Mouse (Mus musculus): Measurements from ENCODE around the gene Cdk8. TPM values are rescaled to one million over a fixed set of nuclear protein-coding genes. Genes with fewer than 3 reads are reported as not detected.

Gene Cdk8
- polyA plus RNA-seq, 1 experiment from 2014 or later, result 17.1 TPM

DNA sequence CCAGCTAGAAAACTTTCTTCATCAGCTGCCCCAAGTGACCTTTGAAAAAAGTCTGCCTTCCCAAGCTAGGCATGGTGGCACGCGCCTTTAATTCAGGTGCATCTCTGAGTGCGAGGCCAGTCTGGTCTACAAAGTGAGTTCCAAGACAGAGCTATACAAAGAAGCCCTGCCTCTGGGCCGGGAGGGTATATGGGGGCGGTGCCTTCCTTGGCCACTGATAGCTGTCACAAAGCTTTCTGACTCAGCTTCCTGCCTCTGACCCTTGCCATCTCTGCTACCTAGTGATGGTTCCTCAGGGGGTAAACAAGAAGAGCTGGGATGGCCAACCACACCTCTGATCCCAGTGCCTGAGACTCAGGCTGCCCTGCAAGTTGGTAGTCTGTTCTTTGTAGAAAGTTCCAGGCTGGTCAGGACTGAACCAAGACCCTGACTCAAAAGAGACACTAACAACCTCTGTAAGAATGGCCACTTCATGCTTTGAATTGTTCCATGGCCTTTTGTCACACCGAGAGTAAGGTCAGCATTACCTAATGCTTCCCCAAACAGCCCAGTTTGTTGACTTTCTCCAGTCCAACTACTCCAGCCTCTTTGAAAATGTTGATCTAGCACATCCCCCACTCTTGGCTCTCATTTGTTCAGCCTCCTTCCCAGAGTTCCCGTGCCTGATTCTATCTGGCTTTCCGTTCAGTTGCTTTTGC lies 76.2 kb downstream of the Cdk8 start:
- Histone ChIP-seq H3K27ac (replicated peaks in 1 of 2; ENCODE audit: control insufficient read depth in 1 of 2, insufficient read depth in 1 of 2, low read depth in 2 of 2, low read length in 2 of 2) (0 out of 4 replicates have a peak overlapping the region, but pooled peaks of 1 of the 2 experiments have one; percentile 24), H3K4me1 (ENCODE audit: control insufficient read depth in 2 of 2, insufficient read depth in 2 of 2, low read length in 2 of 2) (no peaks in the 10 kb centered on the region), H3K27me3 (ENCODE audit: control insufficient read depth, insufficient read depth, low read length) (no peaks in the 10 kb centered on the region), H3K4me3 (ENCODE audit: control insufficient read depth in 1 of 2, insufficient read depth in 1 of 2, low read depth in 1 of 2, low read length in 2 of 2) (no peak overlapping the region), H3K9me3 (ENCODE audit: control insufficient read depth, low read length) (no peaks in the 10 kb centered on the region), H3K36me3 (ENCODE audit: control insufficient read depth, insufficient read depth, low read length) (peaks cover 25% of the 10 kb centered on the region; the same call in 1 of the 2 replicates), H3K4me2 (ENCODE audit: low read length) (no peak overlapping the region), H3K9ac (ENCODE audit: low read length) (no peak overlapping the region)
- 65% methylated on average over 8 of the region's 8 CpGs for WGBS
- no peak for ATAC-seq (ENCODE audit: insufficient number of reproducible peaks, insufficient read depth, low FRiP score, low read depth)

DNA sequence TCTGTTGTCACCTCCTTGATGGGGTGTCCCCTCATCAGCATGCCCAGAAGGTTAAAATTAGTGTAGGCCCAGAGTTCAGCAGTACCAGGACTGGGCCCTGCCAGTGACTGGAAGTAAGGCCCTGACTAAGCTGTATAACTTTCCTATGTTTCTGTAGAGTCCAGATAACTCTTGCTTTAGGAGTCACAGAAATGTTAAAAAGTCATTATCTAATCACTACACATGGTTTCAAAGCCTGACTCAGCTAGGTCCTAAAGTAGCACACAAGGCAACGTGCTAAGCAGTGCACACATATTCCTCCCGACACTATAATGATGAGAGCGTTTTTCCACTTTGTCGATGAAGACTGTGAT lies 76.7 kb downstream of the Cdk8 start:
- WGBS, result 69% methylated on average over 4 of the region's 4 CpGs
- 0 out of 4 replicates have a peak overlapping the region, but pooled peaks of 1 of the 2 experiments have one; percentile 24 for H3K27ac ChIP-seq (replicated peaks in 1 of 2; ENCODE audit: control insufficient read depth in 1 of 2, insufficient read depth in 1 of 2, low read depth in 2 of 2, low read length in 2 of 2)
- H3K9me3 ChIP-seq (ENCODE audit: control insufficient read depth, low read length), result no peaks in the 10 kb centered on the region
- no peaks in the 10 kb centered on the region for H3K4me1 ChIP-seq (ENCODE audit: control insufficient read depth in 2 of 2, insufficient read depth in 2 of 2, low read length in 2 of 2)
- H3K27me3 ChIP-seq (ENCODE audit: control insufficient read depth, insufficient read depth, low read length), result no peaks in the 10 kb centered on the region
- H3K9ac ChIP-seq (ENCODE audit: low read length), result no peak overlapping the region
- no peak overlapping the region for H3K4me2 ChIP-seq (ENCODE audit: low read length)
- H3K36me3 ChIP-seq (ENCODE audit: control insufficient read depth, insufficient read depth, low read length), result peaks cover 24% of the 10 kb centered on the region; the same call in 1 of the 2 replicates
- no peak overlapping the region for H3K4me3 ChIP-seq (ENCODE audit: control insufficient read depth in 1 of 2, insufficient read depth in 1 of 2, low read depth in 1 of 2, low read length in 2 of 2)
- ATAC-seq (ENCODE audit: insufficient number of reproducible peaks, insufficient read depth, low FRiP score, low read depth), result no peak

DNA sequence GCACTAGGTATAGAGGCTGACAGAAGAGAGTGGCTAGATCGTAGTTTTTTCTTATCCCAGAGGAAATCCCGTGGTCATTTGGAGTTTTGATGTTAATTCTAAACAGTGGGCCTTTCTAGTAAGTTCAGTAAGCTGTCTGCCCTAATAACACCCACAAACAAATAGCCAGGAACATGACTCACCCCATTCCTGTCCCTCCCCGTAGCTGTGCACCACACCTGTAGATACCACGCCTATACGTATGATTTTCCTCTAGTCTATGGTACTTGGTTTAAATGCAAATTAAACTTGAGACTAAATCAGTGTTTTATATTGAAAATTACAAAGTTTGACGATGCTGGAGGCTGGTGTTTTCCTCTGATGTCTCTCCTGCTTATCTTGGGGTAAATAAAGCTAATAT lies 83.5 kb downstream of the Cdk8 start:
- H3K4me2 ChIP-seq (ENCODE audit: low read length), result no peak overlapping the region
- H3K36me3 ChIP-seq (ENCODE audit: control insufficient read depth, insufficient read depth, low read length), result no peaks in the 10 kb centered on the region
- ATAC-seq (ENCODE audit: insufficient number of reproducible peaks, insufficient read depth, low FRiP score, low read depth), result no peak
- no peak overlapping the region for H3K9ac ChIP-seq (ENCODE audit: low read length)
- H3K4me1 ChIP-seq (ENCODE audit: control insufficient read depth in 2 of 2, insufficient read depth in 2 of 2, low read length in 2 of 2), result no peaks in the 10 kb centered on the region
- H3K27me3 ChIP-seq (ENCODE audit: control insufficient read depth, insufficient read depth, low read length), result no peaks in the 10 kb centered on the region
- H3K4me3 ChIP-seq (ENCODE audit: control insufficient read depth in 1 of 2, insufficient read depth in 1 of 2, low read depth in 1 of 2, low read length in 2 of 2), result no peak overlapping the region
- H3K27ac ChIP-seq (replicated peaks in 1 of 2; ENCODE audit: control insufficient read depth in 1 of 2, insufficient read depth in 1 of 2, low read depth in 2 of 2, low read length in 2 of 2), result no peak overlapping the region
- WGBS, result 77% methylated on average over 6 of the region's 6 CpGs
- H3K9me3 ChIP-seq (ENCODE audit: control insufficient read depth, low read length), result no peaks in the 10 kb centered on the region

DNA sequence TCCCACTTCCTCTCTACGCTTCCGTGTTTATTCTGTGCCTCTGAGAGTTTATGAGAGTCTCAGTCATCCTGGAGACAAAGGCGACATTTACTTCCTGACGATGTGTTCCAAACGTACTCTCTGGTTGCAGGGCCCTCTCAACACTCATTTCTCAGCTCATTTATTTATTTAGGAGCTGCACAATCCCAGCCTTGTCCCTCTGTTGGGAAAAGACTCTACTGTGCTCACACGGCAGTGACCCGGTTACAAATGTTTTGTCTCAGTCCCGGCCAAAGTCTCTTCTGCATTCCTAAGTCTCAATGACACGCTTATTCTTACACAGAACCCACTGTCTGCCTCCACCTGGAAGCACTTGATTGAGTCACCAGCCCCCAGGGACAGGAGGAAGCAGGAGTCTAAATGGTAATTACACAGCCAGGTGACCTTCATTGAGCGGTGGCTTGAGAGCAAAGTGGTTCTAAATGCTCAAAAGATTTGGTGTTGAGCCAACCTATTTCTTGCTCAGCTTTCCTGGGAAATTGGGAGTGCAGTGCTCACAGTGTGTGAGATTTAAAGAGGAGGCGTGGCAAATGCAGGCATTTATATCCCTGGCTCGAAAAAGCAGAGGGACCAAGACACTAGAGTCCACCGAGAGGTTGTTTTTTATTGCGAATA lies 84.4 kb downstream of the Cdk8 start:
- H3K9ac ChIP-seq (ENCODE audit: low read length), result no peak overlapping the region
- no peak overlapping the region for H3K4me2 ChIP-seq (ENCODE audit: low read length)
- H3K27ac ChIP-seq (replicated peaks in 1 of 2; ENCODE audit: control insufficient read depth in 1 of 2, insufficient read depth in 1 of 2, low read depth in 2 of 2, low read length in 2 of 2), result no peak overlapping the region; a peak in 1 of 4 replicates

DNA sequence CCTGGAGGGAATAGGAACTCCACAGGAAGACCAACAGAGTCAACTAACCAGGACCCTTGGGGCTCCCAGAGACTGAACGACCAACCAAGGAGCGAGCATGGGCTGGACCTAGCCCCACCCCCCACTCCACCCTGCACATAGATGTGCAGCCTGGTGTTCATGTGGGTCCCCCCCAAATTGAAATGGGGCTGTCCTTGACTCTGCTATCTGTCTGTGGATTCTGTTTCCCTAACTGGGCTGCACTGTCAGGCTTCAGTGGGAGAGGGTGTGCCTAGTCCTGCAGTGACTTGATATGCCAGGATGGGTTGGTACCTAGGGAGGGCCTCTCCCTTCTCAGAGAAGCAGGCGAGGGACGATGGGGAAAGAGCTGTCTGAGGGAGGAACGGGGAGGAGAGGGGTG lies 85.3 kb downstream of the Cdk8 start:
- Histone ChIP-seq H3K27ac (replicated peaks in 1 of 2; ENCODE audit: control insufficient read depth in 1 of 2, insufficient read depth in 1 of 2, low read depth in 2 of 2, low read length in 2 of 2) (no peak overlapping the region), H3K4me1 (ENCODE audit: control insufficient read depth in 2 of 2, insufficient read depth in 2 of 2, low read length in 2 of 2) (no peaks in the 10 kb centered on the region), H3K9me3 (ENCODE audit: control insufficient read depth, low read length) (no peaks in the 10 kb centered on the region), H3K27me3 (ENCODE audit: control insufficient read depth, insufficient read depth, low read length) (no peaks in the 10 kb centered on the region), H3K36me3 (ENCODE audit: control insufficient read depth, insufficient read depth, low read length) (no peaks in the 10 kb centered on the region), H3K4me3 (ENCODE audit: control insufficient read depth in 1 of 2, insufficient read depth in 1 of 2, low read depth in 1 of 2, low read length in 2 of 2) (no peak overlapping the region), H3K4me2 (ENCODE audit: low read length) (no peak overlapping the region), H3K9ac (ENCODE audit: low read length) (no peak overlapping the region)
- no peak for ATAC-seq (ENCODE audit: insufficient number of reproducible peaks, insufficient read depth, low FRiP score, low read depth)
- WGBS, result 88% methylated on average over 5 of the region's 5 CpGs

More for the DNA sequence above, 84.4 kb downstream of the Cdk8 start:
- H3K36me3 ChIP-seq (ENCODE audit: control insufficient read depth, insufficient read depth, low read length), result no peaks in the 10 kb centered on the region
- 62% methylated on average over 14 of the region's 14 CpGs for WGBS
- no peaks in the 10 kb centered on the region for H3K4me1 ChIP-seq (ENCODE audit: control insufficient read depth in 2 of 2, insufficient read depth in 2 of 2, low read length in 2 of 2)
- no peaks in the 10 kb centered on the region for H3K27me3 ChIP-seq (ENCODE audit: control insufficient read depth, insufficient read depth, low read length)
- no peaks in the 10 kb centered on the region for H3K9me3 ChIP-seq (ENCODE audit: control insufficient read depth, low read length)
- no peak for ATAC-seq (ENCODE audit: insufficient number of reproducible peaks, insufficient read depth, low FRiP score, low read depth)
- no peak overlapping the region for H3K4me3 ChIP-seq (ENCODE audit: control insufficient read depth in 1 of 2, insufficient read depth in 1 of 2, low read depth in 1 of 2, low read length in 2 of 2)

DNA sequence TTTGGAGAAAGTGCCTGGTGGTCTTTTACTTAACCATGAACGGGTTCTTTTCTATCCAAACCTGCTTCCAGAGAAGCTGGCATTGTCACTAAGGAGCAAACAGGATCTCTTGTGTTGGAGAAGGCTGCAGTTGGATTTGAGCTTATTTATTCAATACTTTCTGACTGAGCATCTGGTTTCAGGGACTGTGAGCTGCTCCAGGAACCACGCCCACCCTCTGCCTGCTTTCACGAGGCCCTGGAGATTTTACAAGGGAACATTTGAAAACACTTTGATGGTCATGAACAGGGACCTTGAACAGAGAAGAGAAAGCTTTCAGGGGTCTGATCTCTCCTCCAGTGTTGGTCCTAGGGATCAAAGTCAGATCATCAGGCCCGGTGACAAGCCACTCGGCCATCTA lies 87.0 kb downstream of the Cdk8 start:
- no peaks in the 10 kb centered on the region for H3K27me3 ChIP-seq (ENCODE audit: control insufficient read depth, insufficient read depth, low read length)
- no peaks in the 10 kb centered on the region for H3K36me3 ChIP-seq (ENCODE audit: control insufficient read depth, insufficient read depth, low read length)
- H3K27ac ChIP-seq (replicated peaks in 1 of 2; ENCODE audit: control insufficient read depth in 1 of 2, insufficient read depth in 1 of 2, low read depth in 2 of 2, low read length in 2 of 2), result no peak overlapping the region
- H3K4me2 ChIP-seq (ENCODE audit: low read length), result no peak overlapping the region
- no peak overlapping the region for H3K4me3 ChIP-seq (ENCODE audit: control insufficient read depth in 1 of 2, insufficient read depth in 1 of 2, low read depth in 1 of 2, low read length in 2 of 2)
- H3K9me3 ChIP-seq (ENCODE audit: control insufficient read depth, low read length), result no peaks in the 10 kb centered on the region
- no peak overlapping the region for H3K9ac ChIP-seq (ENCODE audit: low read length)
- H3K4me1 ChIP-seq (ENCODE audit: control insufficient read depth in 2 of 2, insufficient read depth in 2 of 2, low read length in 2 of 2), result no peaks in the 10 kb centered on the region
- WGBS, result 67% methylated on average over 5 of the region's 5 CpGs
- ATAC-seq (ENCODE audit: insufficient number of reproducible peaks, insufficient read depth, low FRiP score, low read depth), result no peak

DNA sequence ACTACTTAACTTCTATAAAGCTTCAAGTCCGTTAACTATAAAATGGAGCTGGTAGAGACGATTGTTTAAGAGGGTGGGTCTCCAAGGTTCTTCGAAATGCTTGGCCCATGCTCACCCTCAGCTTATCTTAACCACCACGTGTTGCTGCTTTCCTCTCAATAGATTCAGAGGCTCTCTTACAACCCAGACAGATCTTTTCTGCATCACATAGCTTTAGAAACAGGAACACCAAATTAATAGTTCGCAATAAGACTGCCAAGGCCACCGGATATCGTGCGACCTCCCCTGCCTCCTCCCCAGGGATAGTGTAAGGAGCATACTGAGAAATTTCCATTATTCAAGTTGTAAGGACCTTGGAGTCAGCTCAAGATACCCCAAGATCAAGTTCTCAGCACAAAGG lies 87.4 kb downstream of the Cdk8 start:
- no peak overlapping the region for H3K4me2 ChIP-seq (ENCODE audit: low read length)
- H3K27ac ChIP-seq (replicated peaks in 1 of 2; ENCODE audit: control insufficient read depth in 1 of 2, insufficient read depth in 1 of 2, low read depth in 2 of 2, low read length in 2 of 2), result no peak overlapping the region
- H3K4me1 ChIP-seq (ENCODE audit: control insufficient read depth in 2 of 2, insufficient read depth in 2 of 2, low read length in 2 of 2), result no peaks in the 10 kb centered on the region
- H3K27me3 ChIP-seq (ENCODE audit: control insufficient read depth, insufficient read depth, low read length), result no peaks in the 10 kb centered on the region
- WGBS, result 67% methylated on average over 8 of the region's 8 CpGs
- H3K36me3 ChIP-seq (ENCODE audit: control insufficient read depth, insufficient read depth, low read length), result no peaks in the 10 kb centered on the region
- H3K9me3 ChIP-seq (ENCODE audit: control insufficient read depth, low read length), result no peaks in the 10 kb centered on the region
- H3K4me3 ChIP-seq (ENCODE audit: control insufficient read depth in 1 of 2, insufficient read depth in 1 of 2, low read depth in 1 of 2, low read length in 2 of 2), result no peak overlapping the region
- no peak overlapping the region for H3K9ac ChIP-seq (ENCODE audit: low read length)
- ATAC-seq (ENCODE audit: insufficient number of reproducible peaks, insufficient read depth, low FRiP score, low read depth), result no peak
